Mouse (Mus musculus): Measurements from ENCODE around the gene Sppl2c. TPM values are rescaled to one million over a fixed set of nuclear protein-coding genes. Genes with fewer than 3 reads are reported as not detected.
A peak's percentile ranks its signal among the peaks of the same experiment; 100 is the strongest.
"Not testable (repeated sequence)": the region's sequence is repeated elsewhere in the genome, so short reads cannot be mapped to it uniquely, and the experiment has no call there.

Gene Sppl2c
- total and polyA plus RNA-seq, 2 experiments from 2014 or later, result 0.19 TPM; not detected in 1

DNA sequence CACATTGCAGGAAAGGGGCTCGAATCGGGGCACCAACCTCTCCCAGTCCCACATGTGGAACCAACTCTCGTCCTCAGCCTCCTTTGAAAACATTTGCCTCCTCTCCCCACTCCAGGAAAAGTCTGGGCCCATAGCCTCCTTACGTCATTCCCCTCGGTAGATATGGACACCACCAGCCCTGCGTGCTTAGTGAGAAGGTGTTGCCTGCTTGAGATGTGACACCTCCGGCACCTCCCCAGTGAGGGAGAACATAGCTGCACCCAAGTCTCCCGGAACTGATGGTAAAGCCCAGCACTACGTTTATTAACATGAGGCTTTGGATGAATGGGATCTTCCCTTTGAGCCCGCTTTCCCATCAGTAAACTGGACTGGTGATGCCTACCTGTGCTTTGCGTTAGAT is 9.3 kb downstream of the Sppl2c start:
- no peak for ATAC-seq
- 78% methylated on average over 11 of the region's 11 CpGs for WGBS

DNA sequence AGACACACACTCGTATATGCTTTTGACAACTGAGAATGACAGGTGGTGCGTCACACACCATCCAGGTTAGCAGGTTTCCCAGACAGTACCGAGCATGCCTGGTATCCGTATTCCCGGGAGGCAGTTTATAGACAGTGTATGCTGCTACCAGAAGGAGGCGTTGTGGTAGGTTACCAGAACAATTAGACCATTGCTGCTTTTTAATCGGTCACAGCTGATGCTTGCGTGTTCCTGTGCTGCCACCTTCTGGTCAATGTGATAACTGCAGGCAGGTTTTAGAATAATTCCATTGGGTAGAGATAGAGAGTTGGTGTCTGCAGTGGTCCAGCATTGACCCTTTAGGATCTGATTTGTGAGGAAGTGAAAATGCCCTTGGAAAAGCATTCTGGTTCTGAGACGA is 9.7 kb downstream of the Sppl2c start:
- 4% methylated on average over 9 of the region's 9 CpGs for WGBS
- DNase-seq, result peak; percentile 95
- no peak overlapping the region for H3K4me3 ChIP-seq (ENCODE audit: low read depth, low read length)
- peak overlapping the region; percentile 11; the same call in 1 of the 2 replicates for H3K4me2 ChIP-seq (ENCODE audit: low read depth)
- no peaks in the 10 kb centered on the region for H3K36me3 ChIP-seq (ENCODE audit: insufficient read depth)
- peak; percentile 98 for ATAC-seq
- H3K9me3 ChIP-seq (ENCODE audit: low read length), result no peaks in the 10 kb centered on the region
- no peaks in the 10 kb centered on the region for H3K4me1 ChIP-seq (ENCODE audit: insufficient read depth)
- peaks cover 7% of the 10 kb centered on the region for H3K27me3 ChIP-seq (ENCODE audit: insufficient read depth, low read length)
- no peak overlapping the region for H3K9ac ChIP-seq
- H3K27ac ChIP-seq (ENCODE audit: low read depth, low read length), result no peak overlapping the region
- TF ChIP-seq CTCF (IDR thresholded peaks at IDR 0.05; ENCODE audit: low read depth), result peak; percentile 100

More for the DNA sequence above, 9.3 kb downstream of the Sppl2c start:
- Histone ChIP-seq H3K27ac (ENCODE audit: low read depth, low read length) (no peak overlapping the region), H3K27me3 (ENCODE audit: insufficient read depth, low read length) (peaks cover 7% of the 10 kb centered on the region), H3K4me2 (ENCODE audit: low read depth) (peak overlapping the region; percentile 11; the same call in 1 of the 2 replicates), H3K4me1 (ENCODE audit: insufficient read depth) (no peaks in the 10 kb centered on the region), H3K9ac (no peak overlapping the region), H3K36me3 (ENCODE audit: insufficient read depth) (no peaks in the 10 kb centered on the region), H3K4me3 (ENCODE audit: low read depth, low read length) (no peak overlapping the region), H3K9me3 (ENCODE audit: low read length) (no peaks in the 10 kb centered on the region)
- DNase-seq, result no peak
- no peak for TF ChIP-seq CTCF (IDR thresholded peaks at IDR 0.05; ENCODE audit: low read depth)

DNA sequence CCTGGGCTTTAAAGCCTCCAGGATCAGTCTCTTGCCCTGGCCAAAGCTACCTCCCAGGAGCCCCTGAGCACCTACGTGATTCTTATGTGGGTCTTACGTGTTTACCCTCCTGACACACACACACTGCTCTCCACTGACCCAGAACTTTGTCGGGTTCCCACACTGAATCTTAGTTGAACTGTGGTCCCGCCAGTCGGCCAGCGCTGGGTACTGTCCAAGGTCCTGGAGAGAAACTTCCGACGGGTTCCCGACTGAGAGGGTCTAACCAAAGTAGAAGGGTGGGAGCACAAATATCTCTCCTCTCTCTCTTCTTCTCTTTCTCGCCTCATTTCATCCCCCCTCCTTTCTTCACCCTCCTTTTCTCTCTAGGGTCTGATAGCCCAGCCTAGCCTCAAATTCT is 11.7 kb downstream of the Sppl2c start:
- TF ChIP-seq CTCF (IDR thresholded peaks at IDR 0.05; ENCODE audit: low read depth), result no peak

GRCm38 (mm10) chr11:104203271-104203670 is 17.1 kb downstream of the Sppl2c start:
- no peak overlapping the region for H3K9ac ChIP-seq
- no peaks in the 10 kb centered on the region for H3K27me3 ChIP-seq (ENCODE audit: insufficient read depth, low read length)
- no peaks in the 10 kb centered on the region; the same call in 1 of the 2 replicates for H3K4me1 ChIP-seq (ENCODE audit: insufficient read depth)
- WGBS, result 86% methylated on average over 3 of the region's 3 CpGs
- DNase-seq, result no peak
- H3K27ac ChIP-seq (ENCODE audit: low read depth, low read length), result no peak overlapping the region
- no peak overlapping the region for H3K4me2 ChIP-seq (ENCODE audit: low read depth)
- ATAC-seq, result no peak
- H3K36me3 ChIP-seq (ENCODE audit: insufficient read depth), result no peaks in the 10 kb centered on the region
- H3K9me3 ChIP-seq (ENCODE audit: low read length), result 0 out of 2 replicates have a peak, but pooled peaks cover 5% of the 10 kb centered on the region
- no peak for TF ChIP-seq CTCF (IDR thresholded peaks at IDR 0.05; ENCODE audit: low read depth)
- H3K4me3 ChIP-seq (ENCODE audit: low read depth, low read length), result no peak overlapping the region

More for the DNA sequence above, 11.7 kb downstream of the Sppl2c start:
- H3K27ac ChIP-seq (ENCODE audit: low read depth, low read length), result no peak overlapping the region
- 7% methylated on average over 10 of the region's 10 CpGs for WGBS
- peaks cover 7% of the 10 kb centered on the region for H3K27me3 ChIP-seq (ENCODE audit: insufficient read depth, low read length)
- H3K9me3 ChIP-seq (ENCODE audit: low read length), result 0 out of 2 replicates have a peak, but pooled peaks cover 5% of the 10 kb centered on the region
- no peak overlapping the region for H3K4me3 ChIP-seq (ENCODE audit: low read depth, low read length)
- ATAC-seq (no peak), DNase-seq (no peak)
- H3K4me2 ChIP-seq (ENCODE audit: low read depth), result no peak overlapping the region
- no peaks in the 10 kb centered on the region for H3K4me1 ChIP-seq (ENCODE audit: insufficient read depth)
- no peak overlapping the region for H3K9ac ChIP-seq
- no peaks in the 10 kb centered on the region for H3K36me3 ChIP-seq (ENCODE audit: insufficient read depth)

GRCm38 (mm10) chr11:104206573-104206972 is 20.4 kb downstream of the Sppl2c start:
- TF ChIP-seq CTCF (IDR thresholded peaks at IDR 0.05; ENCODE audit: low read depth), result no peak
- Histone ChIP-seq H3K4me1 (ENCODE audit: insufficient read depth) (no peaks in the 10 kb centered on the region; the same call in 1 of the 2 replicates), H3K4me3 (ENCODE audit: low read depth, low read length) (no peak overlapping the region), H3K9ac (no peak overlapping the region), H3K9me3 (ENCODE audit: low read length) (0 out of 2 replicates have a peak, but pooled peaks cover 5% of the 10 kb centered on the region), H3K27me3 (ENCODE audit: insufficient read depth, low read length) (no peaks in the 10 kb centered on the region), H3K4me2 (ENCODE audit: low read depth) (no peak overlapping the region), H3K27ac (ENCODE audit: low read depth, low read length) (no peak overlapping the region), H3K36me3 (ENCODE audit: insufficient read depth) (no peaks in the 10 kb centered on the region)
- 71% methylated on average over 4 of the region's 4 CpGs for WGBS
- ATAC-seq (no peak), DNase-seq (no peak)

GRCm38 (mm10) chr11:104209041-104209440 is 22.9 kb downstream of the Sppl2c start:
- Histone ChIP-seq H3K27me3 (ENCODE audit: insufficient read depth, low read length) (no peaks in the 10 kb centered on the region), H3K4me3 (ENCODE audit: low read depth, low read length) (no peak overlapping the region), H3K4me2 (ENCODE audit: low read depth) (no peak overlapping the region), H3K9ac (no peak overlapping the region), H3K36me3 (ENCODE audit: insufficient read depth) (no peaks in the 10 kb centered on the region), H3K27ac (ENCODE audit: low read depth, low read length) (no peak overlapping the region), H3K4me1 (ENCODE audit: insufficient read depth) (no peaks in the 10 kb centered on the region; the same call in 1 of the 2 replicates), H3K9me3 (ENCODE audit: low read length) (no peaks in the 10 kb centered on the region)
- ATAC-seq (no peak), DNase-seq (no peak)
- TF ChIP-seq CTCF (IDR thresholded peaks at IDR 0.05; ENCODE audit: low read depth), result no peak
- WGBS, result 75% methylated on average over 3 of the region's 3 CpGs

- ATAC-seq (no peak), DNase-seq (no peak)
- TF ChIP-seq CTCF (IDR thresholded peaks at IDR 0.05; ENCODE audit: low read depth), result no peak
- Histone ChIP-seq H3K36me3 (ENCODE audit: insufficient read depth) (no peaks in the 10 kb centered on the region), H3K9ac (no peak overlapping the region), H3K27ac (ENCODE audit: low read depth, low read length) (no peak overlapping the region), H3K4me1 (ENCODE audit: insufficient read depth) (no peaks in the 10 kb centered on the region; the same call in 1 of the 2 replicates), H3K9me3 (ENCODE audit: low read length) (no peaks in the 10 kb centered on the region), H3K4me2 (ENCODE audit: low read depth) (no peak overlapping the region), H3K4me3 (ENCODE audit: low read depth, low read length) (no peak overlapping the region), H3K27me3 (ENCODE audit: insufficient read depth, low read length) (no peaks in the 10 kb centered on the region)
- WGBS, result 80% methylated on average over 6 of the region's 6 CpGs
These were observed 25.1 kb downstream of the Sppl2c start for GRCm38 (mm10) chr11:104211251-104211650.

DNA sequence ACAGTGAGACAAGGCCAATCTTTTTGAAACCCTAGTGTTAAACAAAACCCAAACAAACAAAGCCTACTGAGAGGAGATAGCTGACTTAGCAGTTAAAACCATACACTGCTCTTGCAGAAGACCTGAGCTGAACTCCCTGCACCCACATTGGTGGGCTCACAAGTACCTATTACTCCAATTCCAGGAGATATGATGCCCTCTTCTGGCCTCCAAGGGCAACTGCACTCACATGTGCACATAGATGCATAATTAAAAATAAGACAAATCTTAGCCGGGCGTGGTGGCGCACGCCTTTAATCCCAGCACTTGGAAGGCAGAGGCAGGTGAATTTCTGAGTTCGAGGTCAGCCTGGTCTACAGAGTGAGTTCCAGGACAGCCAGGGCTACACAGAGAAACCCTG is 28.0 kb downstream of the Sppl2c start:
- H3K4me3 ChIP-seq (ENCODE audit: low read depth, low read length); H3K4me2 ChIP-seq (ENCODE audit: low read depth); H3K4me1 ChIP-seq (ENCODE audit: insufficient read depth); ATAC-seq; H3K9me3 ChIP-seq (ENCODE audit: low read length); DNase-seq; H3K27ac ChIP-seq (ENCODE audit: low read depth, low read length); H3K9ac ChIP-seq; H3K36me3 ChIP-seq (ENCODE audit: insufficient read depth); H3K27me3 ChIP-seq (ENCODE audit: insufficient read depth, low read length): not testable (repeated sequence)
- 96% methylated on average over 5 of the region's 5 CpGs for WGBS
